Mouse (Mus musculus): ENCODE measurements around the gene Rgl1.

DNA sequence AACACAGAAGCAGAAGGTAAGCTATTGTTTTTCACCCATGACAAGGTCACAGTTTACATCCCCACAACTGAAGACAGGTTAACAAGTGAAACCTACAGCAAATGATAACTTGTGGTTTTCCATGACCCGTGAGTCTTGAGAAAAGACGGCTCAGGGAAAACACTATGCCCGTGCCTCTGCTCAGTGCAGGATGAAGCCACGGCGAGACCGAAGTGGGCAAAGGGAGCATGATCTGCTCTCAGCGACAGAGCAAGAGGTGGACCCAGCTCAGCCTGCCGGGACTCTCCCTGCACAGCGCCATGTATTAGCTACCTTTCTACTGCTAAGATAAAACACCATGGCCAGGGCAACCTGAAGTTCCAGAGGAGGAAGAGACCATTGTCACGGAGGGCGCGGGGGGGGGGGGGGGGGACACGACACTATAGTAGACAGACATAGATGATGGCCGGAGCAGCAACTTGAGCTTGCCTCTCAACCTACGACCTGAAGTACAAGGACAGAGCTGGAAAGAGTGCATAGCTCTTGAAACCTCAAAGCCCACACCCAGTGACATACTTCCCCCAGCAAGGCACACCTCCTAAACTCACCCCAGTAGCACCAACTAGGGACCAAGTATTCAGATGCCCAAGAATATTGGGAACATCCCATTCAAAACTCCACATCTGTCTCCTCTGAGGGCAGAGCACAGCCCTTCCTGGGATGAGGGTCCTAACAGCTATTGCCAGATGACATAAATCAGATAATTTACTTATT, 174.2 kb downstream of the Rgl1 start:
- TF ChIP-seq CTCF (IDR thresholded peaks at IDR 0.05; ENCODE audit: low read depth, low read length) (no peak), POLR2A (IDR thresholded peaks at IDR 0.05; ENCODE audit: borderline replicate concordance, low read depth, low read length) (no peak)

Measured in bone marrow macrophage, adult 2 months (primary cell).